Mouse (Mus musculus) regulatory T cell (primary cell): ENCODE data around the gene Myoz1.
"Not testable (repeated sequence)": the region's sequence is repeated elsewhere in the genome, so short reads cannot be mapped to it uniquely, and the experiment has no call there.

Experiments used
- in situ Hi-C: fragments of 300-600 bp; cut with MboI, MseI; formaldehyde crosslinking; loops from one replicate; pipeline ENCODE4 v1.15.1; 2025; ENCODE audit warnings: high pct_unique_total_duplicates

The Myoz1 gene

GRCm38 (mm10) chr14:20656361-20656760 is at the start of gene Myoz1:
TSS of gene Myoz1 (minus strand) at chr14:20656540.
- in situ Hi-C loops, result loop anchor here (5.0 kb wide), 1 partner anchor 79 kb away; no protein-coding TSS in a partner anchor

DNA sequence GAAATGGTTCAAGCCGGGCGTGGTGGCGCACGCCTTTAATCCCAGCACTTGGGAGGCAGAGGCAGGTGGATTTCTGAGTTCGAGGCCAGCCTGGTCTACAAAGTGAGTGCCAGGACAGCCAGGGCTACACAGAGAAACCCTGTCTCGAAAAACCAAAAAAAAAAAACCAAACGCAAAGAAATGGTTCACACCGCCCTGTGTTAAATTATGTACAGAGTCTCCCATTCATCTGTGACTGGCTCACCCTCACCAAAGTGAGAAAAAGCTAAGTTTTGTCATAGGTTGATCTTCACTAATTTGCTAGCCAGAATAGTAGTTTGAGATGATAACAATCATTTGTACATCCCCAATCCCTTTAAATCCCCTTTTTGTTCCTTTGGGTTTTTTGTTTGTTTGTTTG is 47.1 kb upstream of the Myoz1 start:
- in situ Hi-C loops, result not testable (repeated sequence)

DNA sequence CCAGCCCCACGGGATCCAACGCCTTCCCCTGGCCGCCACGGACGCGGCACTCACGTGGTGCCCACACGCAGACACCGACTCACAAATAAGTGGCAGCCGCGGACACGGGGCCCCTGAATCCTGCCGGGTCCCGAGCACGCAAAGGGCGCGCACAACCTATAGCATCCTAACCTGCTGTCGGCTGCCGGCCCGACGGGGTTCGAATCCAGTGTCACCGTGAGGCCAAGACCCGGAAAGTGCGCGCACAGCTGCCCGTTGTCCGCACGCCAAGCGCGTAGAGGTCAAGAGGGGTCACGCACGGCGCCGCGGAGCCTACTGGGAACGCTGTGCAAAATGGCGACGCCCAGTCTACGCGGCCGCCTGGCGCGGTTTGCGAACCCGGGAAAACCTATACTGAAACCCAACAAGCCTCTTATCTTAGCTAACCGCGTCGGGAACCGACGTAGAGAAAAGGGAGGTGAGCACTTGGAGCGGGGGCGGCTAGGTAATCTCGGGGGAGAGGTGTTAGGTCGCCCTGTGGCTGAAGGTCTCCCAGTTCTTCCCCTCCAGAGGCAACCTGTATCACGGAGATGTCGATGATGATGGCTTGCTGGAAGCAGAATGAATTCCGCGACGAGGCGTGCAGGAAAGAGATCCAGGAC is 46.5 kb upstream of the Myoz1 start, which contains the start of gene Chchd1:
Gene Chchd1 (plus strand): TSS at position 266 of the 641 bp plus-strand sequence.
- in situ Hi-C loops, result no loop called here

- in situ Hi-C loops, result no loop called here
Measured at GRCm38 (mm10) chr14:20702096-20702740, 45.9 kb upstream of the Myoz1 start.

DNA sequence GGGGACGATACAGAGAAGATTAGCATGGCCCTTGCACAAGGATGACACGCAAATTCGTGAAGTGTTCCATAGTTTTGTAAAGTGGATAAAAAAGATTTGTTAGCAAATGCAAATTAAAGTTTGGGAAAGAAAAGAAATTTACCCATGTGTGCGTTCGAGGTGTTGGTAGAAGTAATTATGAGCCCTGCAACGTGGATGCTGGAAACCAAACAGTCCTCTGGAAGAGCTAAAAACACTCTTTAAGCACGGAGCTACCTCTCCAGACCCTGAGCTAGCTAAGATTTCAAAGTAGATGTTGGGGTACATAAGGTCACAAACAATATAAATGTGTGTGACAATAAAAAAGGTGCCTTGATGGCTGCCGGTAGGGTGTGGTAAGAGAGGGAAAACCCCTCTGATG is 45.2 kb upstream of the Myoz1 start:
- in situ Hi-C loops, result no loop called here

DNA sequence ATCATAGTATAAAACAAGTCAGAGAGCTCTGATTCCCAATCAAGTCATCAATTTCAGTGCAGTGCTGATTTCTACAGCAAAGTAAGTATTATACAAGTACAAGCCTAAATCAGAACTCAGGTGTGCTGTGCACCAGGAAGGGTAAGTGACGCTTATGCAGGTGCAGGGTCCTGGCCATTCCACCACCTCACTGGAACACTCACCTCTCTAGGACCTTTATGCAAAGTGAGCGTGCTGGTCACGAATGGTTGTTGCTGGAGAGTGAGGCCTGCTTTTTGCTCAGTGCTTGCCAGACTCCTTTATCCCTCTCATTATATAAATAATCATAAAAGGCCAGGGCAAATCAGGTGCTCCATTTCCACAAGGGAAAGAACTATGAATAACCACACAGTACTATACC is 44.0 kb upstream of the Myoz1 start:
- in situ Hi-C loops, result no loop called here

GRCm38 (mm10) chr14:20698515-20698914 is 42.2 kb upstream of the Myoz1 start:
- in situ Hi-C loops, result loop anchor here (5.0 to 25.0 kb wide), 2 partner anchors 89 to 1139 kb away; partner anchors contain the start of genes Comtd1 and Vdac2

GRCm38 (mm10) chr14:20696986-20697385 is 40.6 kb upstream of the Myoz1 start:
- in situ Hi-C loops, result loop anchor here (5.0 to 25.0 kb wide), 2 partner anchors 90 to 1140 kb away; partner anchors contain the start of genes Comtd1 and Vdac2

- in situ Hi-C loops, result loop anchor here (5.0 to 25.0 kb wide), 2 partner anchors 91 to 1141 kb away; partner anchors contain the start of genes Comtd1 and Vdac2
Measured at GRCm38 (mm10) chr14:20695761-20696520, 39.6 kb upstream of the Myoz1 start.

DNA sequence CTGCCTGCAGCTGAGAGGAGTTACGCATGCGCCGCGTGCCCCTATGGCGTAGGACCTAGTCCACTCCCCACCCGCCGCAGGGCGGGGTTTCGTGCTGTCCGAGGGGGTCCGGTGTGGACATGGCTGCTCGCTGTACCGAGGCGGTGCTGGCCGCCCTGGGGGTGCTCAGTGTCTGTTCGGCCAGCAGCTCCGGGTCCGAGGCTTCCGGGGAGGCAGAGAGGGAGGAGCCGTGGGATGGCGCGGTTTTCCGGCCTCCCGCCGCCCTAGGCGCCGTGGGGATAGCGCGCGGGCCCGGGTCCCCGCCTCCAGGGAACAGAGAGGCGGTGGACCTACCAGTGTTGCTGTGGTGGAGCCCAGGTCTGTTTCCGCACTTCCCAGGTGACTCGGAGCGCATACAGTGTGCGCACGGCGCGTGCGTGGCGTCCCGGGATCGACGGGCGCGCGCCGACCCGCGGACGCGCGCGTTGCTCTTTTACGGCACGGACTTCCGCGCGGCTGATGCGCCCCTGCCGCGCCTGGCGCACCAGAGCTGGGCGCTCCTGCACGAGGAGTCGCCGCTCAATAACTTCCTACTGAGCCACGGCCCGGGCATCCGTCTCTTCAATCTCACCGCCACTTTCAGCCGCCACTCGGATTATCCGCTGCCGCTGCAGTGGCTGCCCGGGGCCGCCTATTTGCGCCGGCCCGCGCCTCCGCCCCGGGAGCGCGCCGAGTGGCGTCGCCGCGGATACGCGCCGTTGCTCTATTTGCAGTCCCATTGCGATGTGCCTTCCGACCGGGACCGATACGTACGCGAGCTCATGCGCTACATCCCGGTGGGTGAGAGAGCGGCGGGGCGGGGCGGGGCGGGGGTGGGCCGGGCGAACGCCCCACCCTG is 38.8 kb upstream of the Myoz1 start, which contains the start of gene Fut11:
Gene Fut11 (plus strand): TSS at position 85 of the 877 bp plus-strand sequence.
- in situ Hi-C loops, result loop anchor here (5.0 to 25.0 kb wide), 2 partner anchors 92 to 1142 kb away; partner anchors contain the start of genes Comtd1 and Vdac2

- in situ Hi-C loops, result loop anchor here (25.0 kb wide), 1 partner anchor 1143 kb away; the partner anchor contains the start of genes Comtd1 and Vdac2
Measured at GRCm38 (mm10) chr14:20694185-20694883, 38.0 kb upstream of the Myoz1 start.

DNA sequence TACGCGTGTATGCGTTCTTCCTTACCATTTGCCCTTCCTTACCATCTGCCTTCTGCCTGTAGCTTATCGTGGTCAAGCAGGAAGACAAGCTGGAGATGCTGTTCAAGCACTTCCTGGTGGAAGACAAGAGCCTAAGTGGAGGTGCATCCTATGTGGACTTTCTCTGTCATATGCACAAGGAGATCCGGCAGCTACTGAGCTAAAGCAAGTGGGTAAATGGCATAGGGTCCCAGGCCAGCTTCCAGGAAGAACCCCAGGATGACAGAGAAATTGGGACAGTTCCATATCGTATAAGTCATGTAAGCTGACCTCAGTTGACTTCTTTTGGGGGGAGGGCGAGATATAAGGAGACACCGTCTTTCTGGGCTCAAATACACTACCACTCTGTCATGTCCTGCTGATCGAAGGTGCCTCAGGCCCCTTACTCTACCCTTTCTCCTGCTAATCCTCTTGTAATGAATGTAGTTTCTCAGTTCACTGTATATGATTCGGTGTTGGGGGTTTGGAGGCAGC is 37.3 kb upstream of the Myoz1 start:
- in situ Hi-C loops, result loop anchor here (25.0 kb wide), 1 partner anchor 1144 kb away; the partner anchor contains the start of genes Comtd1 and Vdac2

- in situ Hi-C loops, result loop anchor here (25.0 kb wide), 1 partner anchor 1146 kb away; the partner anchor contains the start of genes Comtd1 and Vdac2
Measured at GRCm38 (mm10) chr14:20691772-20692171, 35.4 kb upstream of the Myoz1 start.

GRCm38 (mm10) chr14:20689009-20689408 is 32.7 kb upstream of the Myoz1 start:
- in situ Hi-C loops, result loop anchor here (25.0 kb wide), 1 partner anchor 1148 kb away; the partner anchor contains the start of genes Comtd1 and Vdac2

DNA sequence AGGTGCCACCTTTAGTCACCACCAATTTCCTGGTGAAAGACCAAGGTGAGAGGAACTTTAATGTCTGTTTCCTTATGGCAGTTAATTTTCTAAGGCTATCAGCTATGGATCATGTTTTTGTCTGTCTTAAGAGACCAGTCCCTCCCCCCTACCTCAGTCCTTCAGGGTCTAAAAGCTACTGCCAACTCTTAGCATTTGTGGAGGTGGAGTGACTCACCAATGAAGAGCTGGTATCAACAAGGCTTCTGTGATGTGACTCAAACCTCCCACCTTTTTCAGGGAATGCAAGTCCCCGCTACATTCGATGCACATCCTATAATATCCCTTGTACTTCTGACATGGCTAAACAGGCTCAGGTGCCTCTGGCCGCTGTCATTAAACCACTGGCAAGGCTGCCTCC is 30.2 kb upstream of the Myoz1 start:
- in situ Hi-C loops, result loop anchor here (25.0 kb wide), 1 partner anchor 1151 kb away; the partner anchor contains the start of genes Comtd1 and Vdac2

GRCm38 (mm10) chr14:20682498-20682897 is 26.2 kb upstream of the Myoz1 start:
- in situ Hi-C loops, result loop anchor here (25.0 kb wide), 1 partner anchor 1155 kb away; the partner anchor contains the start of genes Comtd1 and Vdac2

DNA sequence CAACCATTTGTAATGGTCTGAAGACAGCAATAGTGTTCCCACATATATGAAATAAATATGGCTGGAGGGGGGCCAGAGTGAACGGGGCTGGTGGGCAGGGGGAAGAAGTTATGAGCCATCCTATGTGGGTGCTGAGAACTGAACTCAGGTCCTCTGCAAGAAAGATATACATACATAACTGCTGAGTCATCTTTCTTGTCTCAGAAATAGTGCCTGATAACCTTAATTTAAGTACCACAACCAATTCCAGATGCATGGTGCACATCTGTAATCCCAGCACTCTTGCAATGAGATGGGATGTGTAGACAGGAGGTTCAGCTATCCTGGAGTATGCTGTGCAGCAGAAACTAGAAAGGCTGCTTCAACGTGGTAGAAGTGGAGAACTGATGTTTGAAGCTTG is 25.4 kb upstream of the Myoz1 start:
- in situ Hi-C loops, result loop anchor here (25.0 kb wide), 1 partner anchor 1156 kb away; the partner anchor contains the start of genes Comtd1 and Vdac2

DNA sequence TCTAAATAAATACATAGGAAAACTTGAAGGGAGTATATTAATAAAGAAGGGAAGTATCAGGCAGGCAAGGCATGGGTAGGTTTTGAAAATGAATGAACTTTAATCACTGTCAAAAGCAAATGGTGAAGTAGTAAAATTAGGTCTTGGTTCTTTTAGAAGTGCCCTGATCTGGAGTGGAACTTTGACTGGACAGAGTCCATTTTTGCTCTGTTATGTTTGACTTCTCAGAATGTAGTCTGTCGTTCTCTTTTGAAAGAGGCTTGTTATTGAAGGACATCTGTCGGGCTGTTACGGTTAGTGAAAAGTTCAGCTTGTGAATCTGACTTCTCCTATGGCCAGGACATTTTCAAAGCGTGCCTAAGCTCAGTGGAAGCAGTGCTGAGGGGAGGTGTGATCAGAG is 21.6 kb upstream of the Myoz1 start:
- in situ Hi-C loops, result loop anchor here (25.0 kb wide), 1 partner anchor 1159 kb away; the partner anchor contains the start of genes Comtd1 and Vdac2
